Mouse (Mus musculus): Measurements from ENCODE around the gene Cd6.

- TF ChIP-seq CTCF (conservative IDR thresholded peaks at IDR 0.05; ENCODE audit: low read length) (no peak), NANOG (IDR thresholded peaks at IDR 0.05; ENCODE audit: borderline replicate concordance, low read length) (no peak)
Measured at GRCm38 (mm10) chr19:10769429-10770195, 60.2 kb downstream of the Cd6 start.

Data from E14TG2a.4 (cell line).